Mouse (Mus musculus): Measurements from ENCODE around the gene Gm31371.
"Not testable (repeated sequence)": the region's sequence is repeated elsewhere in the genome, so short reads cannot be mapped to it uniquely, and the experiment has no call there.

The Gm31371 gene

GRCm38 (mm10) chr8:19903092-19903491 is at the start of gene Gm31371:
Gene Gm31371, plus strand, starts transcription at chr8:19903392.
- not testable (repeated sequence) for DNase-seq

GRCm38 (mm10) chr8:19906425-19907055 is 3.3 kb downstream of the Gm31371 start:
- DNase-seq: not testable (repeated sequence)

GRCm38 (mm10) chr8:19908841-19909321 is 5.7 kb downstream of the Gm31371 start:
- DNase-seq: peak in 1 of 2 experiments; percentile 16

GRCm38 (mm10) chr8:19919086-19919485 is 15.9 kb downstream of the Gm31371 start:
- not testable (repeated sequence) for DNase-seq

- DNase-seq: peak in 1 of 2 experiments; percentile 5
Measured at GRCm38 (mm10) chr8:19934274-19934673, 31.1 kb downstream of the Gm31371 start.

- DNase-seq: peak in 1 of 2 experiments; percentile 3
Measured at GRCm38 (mm10) chr8:19935541-19936030, 32.4 kb downstream of the Gm31371 start.

- DNase-seq: no peak
Measured at GRCm38 (mm10) chr8:19960935-19961334, 57.7 kb downstream of the Gm31371 start.

- DNase-seq: peak in 1 of 2 experiments; percentile 5
Measured at GRCm38 (mm10) chr8:19963766-19964165, 60.6 kb downstream of the Gm31371 start.

- peak; percentile 10 to 22 for DNase-seq
Measured at GRCm38 (mm10) chr8:19968151-19968550, 65.0 kb downstream of the Gm31371 start.

GRCm38 (mm10) chr8:19975237-19975636 is 72.0 kb downstream of the Gm31371 start:
- DNase-seq: not testable (repeated sequence)
